In the genomic region with DNA sequence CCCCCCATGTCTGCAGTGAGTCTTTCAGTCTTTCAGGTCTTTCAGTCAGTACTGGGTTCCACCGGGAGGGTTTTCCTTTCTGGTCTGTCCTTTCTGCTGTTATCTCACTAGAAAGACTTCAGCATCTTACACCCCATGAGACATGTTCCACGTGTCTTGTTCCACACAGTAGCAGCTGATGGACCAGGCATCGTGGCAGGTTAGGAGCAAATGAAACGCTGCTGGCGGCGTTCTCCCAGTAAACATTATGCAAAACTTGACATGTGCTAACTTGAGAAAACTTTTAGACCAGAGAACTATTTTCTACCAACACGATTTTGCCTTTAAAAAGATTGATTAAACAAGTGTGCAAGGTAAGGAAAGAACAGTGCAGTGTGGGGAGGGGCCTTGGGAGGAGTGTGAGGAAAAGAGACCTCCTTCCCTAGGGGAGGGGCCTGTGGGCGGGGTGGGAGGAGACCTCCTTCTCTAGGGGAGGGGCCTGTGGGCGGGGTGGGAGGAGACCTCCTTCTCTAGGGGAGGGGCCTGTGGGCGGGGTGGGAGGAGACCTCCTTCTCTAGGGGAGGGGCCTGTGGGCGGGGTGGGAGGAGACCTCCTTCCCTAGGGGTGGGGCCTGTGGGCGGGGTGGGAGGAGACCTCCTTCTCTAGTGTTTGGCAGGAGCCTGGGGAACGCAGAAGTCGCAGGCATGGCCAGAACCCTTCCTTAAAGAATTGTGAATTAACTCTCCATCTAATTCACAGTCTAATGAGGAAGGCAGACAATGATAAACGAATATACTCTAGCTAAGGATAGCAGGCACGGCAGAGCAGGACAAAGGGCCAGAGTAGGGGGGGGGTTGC, we compare ENCODE assay signal across 8 mouse cellular contexts.
DNase-seq lines count a peak whose midpoint lies in the region; ATAC-seq and TF ChIP-seq lines count a peak whose summit lies in the region.

No protein-coding gene starts in this region.

- no peak overlapping the region for H3K27ac ChIP-seq in cerebellum, adult 2 months (ENCODE audit: insufficient read depth, low read length)
- 0 out of 2 replicates have a peak overlapping the region, but pooled peaks have one; percentile 55 for H3K27ac ChIP-seq in brown adipose tissue, adult 24 weeks (replicated peaks; ENCODE audit: low read depth, low read length)
- H3K27ac ChIP-seq in heart, adult 2 months: peak overlapping the region; percentile 43

- H3K4me3 ChIP-seq in cerebellum, adult 2 months (replicated peaks; ENCODE audit: insufficient read depth, low read depth, low read length): peak overlapping the region; percentile 2
- H3K4me3 ChIP-seq in brown adipose tissue, adult 24 weeks (ENCODE audit: insufficient read depth, low read depth, low read length): peak overlapping the region; percentile 79
- H3K4me3 ChIP-seq in heart, adult 2 months: peak overlapping the region; percentile 49

- 16% methylated on average over 14 of the region's 16 CpGs for WGBS in cerebellum, adult 2 months
- 7% methylated on average over 14 of the region's 16 CpGs for WGBS in heart, adult 2 months

- TF ChIP-seq CTCF in cerebellum, adult 2 months (IDR thresholded peaks at IDR 0.05; ENCODE audit: borderline replicate concordance, insufficient read depth, low read depth, low read length): no peak
- TF ChIP-seq CTCF in heart, adult 2 months (IDR thresholded peaks at IDR 0.05): no peak

- no peaks in the 10 kb centered on the region for H3K36me3 ChIP-seq in heart, adult 2 months (ENCODE audit: control insufficient read depth, insufficient read depth, low read length)

- no peak for TF ChIP-seq POLR2A in cerebellum, adult 2 months (IDR thresholded peaks at IDR 0.05; ENCODE audit: borderline replicate concordance, insufficient read depth, low read length)
- TF ChIP-seq POLR2A in heart, adult 2 months (IDR thresholded peaks at IDR 0.05; ENCODE audit: insufficient read depth, low read depth, low read length): 0 out of 2 replicates have a peak, but pooled peaks have one; percentile 22

- H3K9ac ChIP-seq in heart, adult 2 months (ENCODE audit: low read depth, low read length): peak overlapping the region; percentile 47

- intact Hi-C loops in heart, adult 2 months (cut with DNase I): no loop called here

- H3K27me3 ChIP-seq in cerebellum, adult 2 months (ENCODE audit: control insufficient read depth, insufficient read depth, low read length): no peaks in the 10 kb centered on the region
- no peaks in the 10 kb centered on the region for H3K27me3 ChIP-seq in heart, adult 2 months (ENCODE audit: control insufficient read depth, insufficient read depth, low read length)

- ATAC-seq in cerebellum, adult (ENCODE audit: insufficient number of reproducible peaks, low FRiP score, low TSS enrichment): no peak

- no peak for TF ChIP-seq EP300 in heart, adult 2 months (IDR thresholded peaks at IDR 0.05; ENCODE audit: insufficient read depth, low read depth, low read length)

- H3K79me2 ChIP-seq in heart, adult 2 months (replicated peaks; ENCODE audit: control insufficient read depth, insufficient read depth, low read length): no peaks in the 10 kb centered on the region

- no peak for DNase-seq in cerebellum, adult 2 months
- no peak for DNase-seq in cerebellum, adult 8-10 months
- DNase-seq in heart, adult 2 months: peak; percentile 46 to 49
- DNase-seq in kidney, adult 8-10 months: peak; percentile 45 to 51
- peak; percentile 66 for DNase-seq in lung, postnatal 10 days
- peak; percentile 71 for DNase-seq in skeletal muscle tissue, adult 2 months (ENCODE audit: low read depth, low spot score)

- no peaks in the 10 kb centered on the region; the same call in 1 of the 2 replicates for H3K4me1 ChIP-seq in cerebellum, adult 2 months (ENCODE audit: control insufficient read depth, insufficient read depth, low read length)
- H3K4me1 ChIP-seq in brown adipose tissue, adult 24 weeks (ENCODE audit: control insufficient read depth, insufficient read depth, insufficient read length, low read length): no peaks in the 10 kb centered on the region
- peaks cover 2% of the 10 kb centered on the region; the same call in 1 of the 2 replicates for H3K4me1 ChIP-seq in heart, adult 2 months (ENCODE audit: control insufficient read depth, insufficient read depth, low read length)

Comparison
In these comparisons a context has a peak if more than half of its experiments do, and no peak if none do; other contexts are left out.
1. DNase-seq: peak in heart, adult 2 months (2 of 2), kidney, adult 8-10 months (2 of 2), lung, postnatal 10 days (single experiment) and skeletal muscle tissue, adult 2 months (single experiment); none in cerebellum, adult 2 months (0 of 2) and cerebellum, adult 8-10 months (single experiment).
2. H3K4me3 ChIP-seq: peak in every context shown above with its lines; median percentile 79 in brown adipose tissue, adult 24 weeks; 49 in heart, adult 2 months; 2 in cerebellum, adult 2 months.